Mouse (Mus musculus): ENCODE data around the gene Svs5. TPM values are rescaled to one million over a fixed set of nuclear protein-coding genes. Genes with fewer than 3 reads are reported as not detected.

The Svs5 gene
- polyA plus RNA-seq, 1 experiment from 2014 or later: not detected

Small RNAs within 50 kb of the gene (microRNA-seq; reads per million reads assigned to microRNA genes)
- gene Mir7678: not detected

Other genes starting within 250 kb of the Svs5 start
- gene Kcns1, start 161.6 kb upstream of the Svs5 start, polyA plus RNA-seq (2014; fragmentation: Nextera tagmentation; extraction: Ambion mirVana): 0.62 and 2.1 TPM in 2 replicates
- not detected in 2 replicates for gene Wfdc5, start 150.0 kb upstream of the Svs5 start, polyA plus RNA-seq (2014; fragmentation: Nextera tagmentation; extraction: Ambion mirVana)
- not detected in 2 replicates for gene Wfdc12, start 142.1 kb upstream of the Svs5 start, polyA plus RNA-seq (2014; fragmentation: Nextera tagmentation; extraction: Ambion mirVana)
- not detected in 2 replicates for gene Wfdc15a, start 132.6 kb upstream of the Svs5 start, polyA plus RNA-seq (2014; fragmentation: Nextera tagmentation; extraction: Ambion mirVana)
- gene Wfdc15b, start 111.1 kb upstream of the Svs5 start, polyA plus RNA-seq (2014; fragmentation: Nextera tagmentation; extraction: Ambion mirVana): not detected in 2 replicates
- not detected in 2 replicates for gene Svs2, start 94.3 kb upstream of the Svs5 start, polyA plus RNA-seq (2014; fragmentation: Nextera tagmentation; extraction: Ambion mirVana)
- not detected in 2 replicates for gene Svs3b, start 76.1 kb upstream of the Svs5 start, polyA plus RNA-seq (2014; fragmentation: Nextera tagmentation; extraction: Ambion mirVana)
- gene Svs4, start 54.3 kb upstream of the Svs5 start, polyA plus RNA-seq (2014; fragmentation: Nextera tagmentation; extraction: Ambion mirVana): not detected in 2 replicates
- gene Svs3a, start 43.5 kb upstream of the Svs5 start, polyA plus RNA-seq (2014; fragmentation: Nextera tagmentation; extraction: Ambion mirVana): not detected in 2 replicates
- not detected in 2 replicates for gene Svs6, start 16.0 kb upstream of the Svs5 start, polyA plus RNA-seq (2014; fragmentation: Nextera tagmentation; extraction: Ambion mirVana)
- not detected in 2 replicates for gene Slpi, start 56.4 kb downstream of the Svs5 start, polyA plus RNA-seq (2014; fragmentation: Nextera tagmentation; extraction: Ambion mirVana)
- gene Rbpjl, start 70.4 kb downstream of the Svs5 start, polyA plus RNA-seq (2014; fragmentation: Nextera tagmentation; extraction: Ambion mirVana): not detected in 2 replicates
- gene Matn4, start 72.4 kb downstream of the Svs5 start, polyA plus RNA-seq (2014; fragmentation: Nextera tagmentation; extraction: Ambion mirVana): not detected in 2 replicates
- 2.4 and 4.9 TPM in 2 replicates for gene Sdc4, start 111.1 kb downstream of the Svs5 start, polyA plus RNA-seq (2014; fragmentation: Nextera tagmentation; extraction: Ambion mirVana)
- gene Sys1, start 124.2 kb downstream of the Svs5 start, polyA plus RNA-seq (2014; fragmentation: Nextera tagmentation; extraction: Ambion mirVana): 93.1 and 97.2 TPM in 2 replicates
- 3.4 and 5.1 TPM in 2 replicates for gene Gm20458, start 128.2 kb downstream of the Svs5 start, polyA plus RNA-seq (2014; fragmentation: Nextera tagmentation; extraction: Ambion mirVana)
- not detected in 2 replicates for gene Trp53tg5, start 141.0 kb downstream of the Svs5 start, polyA plus RNA-seq (2014; fragmentation: Nextera tagmentation; extraction: Ambion mirVana)
- 11.4 and 11.8 TPM in 2 replicates for gene Dbndd2, start 153.4 kb downstream of the Svs5 start, polyA plus RNA-seq (2014; fragmentation: Nextera tagmentation; extraction: Ambion mirVana)
- gene Pigt, start 164.8 kb downstream of the Svs5 start, polyA plus RNA-seq (2014; fragmentation: Nextera tagmentation; extraction: Ambion mirVana): 98.9 and 115 TPM in 2 replicates
- 0.61 and 1.2 TPM in 2 replicates for gene Wfdc2, start 229.7 kb downstream of the Svs5 start, polyA plus RNA-seq (2014; fragmentation: Nextera tagmentation; extraction: Ambion mirVana)
- gene Spint3, start 240.7 kb downstream of the Svs5 start, polyA plus RNA-seq (2014; fragmentation: Nextera tagmentation; extraction: Ambion mirVana): not detected in 2 replicates